Mouse (Mus musculus) midbrain, embryonic 16.5 days (tissue): Measurements from ENCODE around the gene Tmem47. TPM values are rescaled to one million over a fixed set of nuclear protein-coding genes. Genes with fewer than 3 reads are reported as not detected.

Experiments used
- ATAC-seq: fragments of 200-750 bp; cut with Nextera tagmentation; 2 replicates; pipeline ENCODE4 v1.8.0; 2017; ENCODE audit warnings: moderate TSS enrichment
- H3K27ac ChIP-seq: fragments of 300-500 bp; sonication (generic); 2 replicates; pipeline ENCODE4 v1.5.1; 2014; ENCODE audit warnings: mild to moderate bottlenecking, low read length, mixed read lengths
- H3K27me3 ChIP-seq: fragments of 300-500 bp; sonication (generic); 2 replicates; pipeline ENCODE4 v1.6.1; 2014; ENCODE audit warnings: low read depth, low read length, mixed read lengths; ENCODE audit not compliant: control insufficient read depth, insufficient read depth
- H3K36me3 ChIP-seq: fragments of 300-500 bp; sonication (generic); 2 replicates; pipeline ENCODE4 v1.6.1; 2014; ENCODE audit warnings: mild to moderate bottlenecking, low read length, moderate library complexity, mixed read lengths; ENCODE audit not compliant: control insufficient read depth, insufficient read depth
- H3K4me1 ChIP-seq: fragments of 300-500 bp; sonication (generic); 2 replicates; pipeline ENCODE4 v1.6.1; 2014; ENCODE audit warnings: mild to moderate bottlenecking, low read length, mixed read lengths; ENCODE audit not compliant: control insufficient read depth, insufficient read depth
- H3K4me2 ChIP-seq: fragments of 300-500 bp; sonication (generic); 2 replicates; pipeline ENCODE4 v1.6.1; 2014; ENCODE audit warnings: mild to moderate bottlenecking, low read length, mixed read lengths
- H3K4me3 ChIP-seq: fragments of 300-500 bp; sonication (generic); 2 replicates; pipeline ENCODE4 v1.5.1; 2014; ENCODE audit warnings: low read depth, mild to moderate bottlenecking, low read length, moderate library complexity, mixed read lengths
- H3K9ac ChIP-seq: fragments of 300-500 bp; sonication (generic); 2 replicates; pipeline ENCODE4 v1.6.1; 2014; ENCODE audit warnings: low read depth, low read length, mixed read lengths
- H3K9me3 ChIP-seq: fragments of 300-500 bp; sonication (generic); replicated peaks from 2 replicates; pipeline ENCODE4 v1.6.1; 2014; ENCODE audit warnings: mild to moderate bottlenecking, low read length, mixed read lengths; ENCODE audit not compliant: control insufficient read depth, poor library complexity, severe bottlenecking
- WGBS: fragments of 180-500 bp; shearing (Covaris S2); extraction: QIAGEN DNeasy Blood & Tissue Kit; methylation state at CpG from one replicate; pipeline ENCODE4 v1.1.7; 2014; 5-methylcytosine and 5-hydroxymethylcytosine counted together
- polyA plus RNA-seq: library from polyadenylated mRNA; unstranded; fragments of >200 nt; fragmentation: Nextera tagmentation; extraction: Ambion mirVana; gene quantifications from 2 replicates; pipeline ENCODE4 v1.2.1, GENCODE M21; 2015

Gene Tmem47
- 24.8 and 30.0 TPM in 2 replicates for polyA plus RNA-seq

DNA sequence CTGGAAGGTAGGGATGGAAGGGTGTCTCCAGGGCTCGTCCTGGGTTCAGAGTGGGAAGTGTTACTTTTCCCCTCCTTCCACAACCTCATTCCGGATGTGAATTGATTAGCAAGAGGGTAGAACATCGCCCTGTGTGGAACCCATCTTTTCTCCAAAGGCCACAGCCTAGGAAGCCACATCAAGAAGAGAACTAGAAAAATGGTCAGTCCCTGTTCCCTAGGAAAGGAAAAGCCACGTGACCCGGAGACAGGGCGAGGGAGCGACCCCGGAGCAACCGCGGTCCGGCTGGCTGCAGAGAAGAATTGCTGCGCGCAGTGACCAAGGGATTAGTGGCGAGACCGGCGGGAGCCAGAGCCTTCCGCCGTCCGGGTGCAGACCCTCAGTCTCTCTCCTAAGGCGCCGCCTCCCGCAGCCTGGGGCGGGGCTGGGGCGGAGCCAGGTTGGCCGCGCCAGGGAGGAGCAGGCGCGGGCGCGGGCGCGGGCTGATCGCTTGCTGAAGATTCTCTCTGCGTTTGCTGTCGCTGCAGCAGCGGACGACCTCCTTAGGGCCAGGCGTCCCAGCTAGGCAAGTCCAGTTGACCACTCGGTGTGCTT, at the start of gene Tmem47:
TSS of gene Tmem47 (plus strand) at position 489 of the 594 bp plus-strand sequence.
- peak; percentile 96 for ATAC-seq
- Histone ChIP-seq H3K4me2 (peak within 1 kb of the TSS; percentile 53), H3K27me3 (no peaks in the 10 kb centered on the region), H3K36me3 (no peaks in the 10 kb centered on the region), H3K9me3 (no peaks in the 10 kb centered on the region), H3K9ac (peak within 1 kb of the TSS; percentile 74), H3K27ac (peak within 1 kb of the TSS; percentile 83), H3K4me1 (no peaks in the 10 kb centered on the region), H3K4me3 (peak within 1 kb of the TSS; percentile 66)
- 7% methylated on average over 29 of the region's 39 CpGs for WGBS

GRCm38 (mm10) chrX:81070804-81071461, 435 bp downstream of the Tmem47 start:
- ATAC-seq = peak; percentile 78
- Histone ChIP-seq H3K9me3 (no peaks in the 10 kb centered on the region), H3K4me3 (peak overlapping the region; percentile 66), H3K36me3 (no peaks in the 10 kb centered on the region), H3K27me3 (no peaks in the 10 kb centered on the region), H3K27ac (peak overlapping the region; percentile 83), H3K4me1 (no peaks in the 10 kb centered on the region), H3K9ac (peak overlapping the region; percentile 74), H3K4me2 (peak overlapping the region; percentile 53)
- WGBS = 15% methylated on average over 42 of the region's 45 CpGs

GRCm38 (mm10) chrX:81071746-81072640, 1.5 kb downstream of the Tmem47 start:
- ATAC-seq = no peak
- 12% methylated on average over 10 of the region's 14 CpGs for WGBS

DNA sequence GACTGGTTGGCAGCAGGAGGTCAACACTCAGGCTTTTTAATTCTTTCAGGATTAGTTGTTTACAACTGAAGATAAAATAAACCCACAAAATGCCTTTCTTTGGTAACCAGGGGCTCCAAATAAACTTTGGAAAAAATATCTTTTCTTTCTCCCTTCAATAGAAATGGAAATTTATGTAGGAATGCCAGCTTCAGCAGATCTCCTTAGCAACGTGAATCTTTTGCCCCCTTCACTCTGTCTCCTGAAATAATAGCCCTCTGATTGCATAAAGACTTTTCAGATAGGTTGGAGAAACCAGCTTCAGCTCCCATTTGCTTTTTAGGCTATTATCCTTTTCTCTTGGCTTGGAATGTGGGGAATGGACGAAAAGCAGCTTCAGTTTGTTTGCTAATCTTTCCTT, 2.2 kb downstream of the Tmem47 start:
- H3K27me3 ChIP-seq = no peaks in the 10 kb centered on the region
- no peaks in the 10 kb centered on the region for H3K9me3 ChIP-seq
- WGBS = 5% methylated on average over 2 of the region's 2 CpGs
- H3K4me3 ChIP-seq = peak overlapping the region; percentile 66
- ATAC-seq = no peak
- H3K9ac ChIP-seq = 0 out of 2 replicates have a peak overlapping the region, but pooled peaks have one; percentile 34
- no peaks in the 10 kb centered on the region for H3K36me3 ChIP-seq
- H3K27ac ChIP-seq = no peak overlapping the region
- H3K4me1 ChIP-seq = no peaks in the 10 kb centered on the region
- peak overlapping the region; percentile 53 for H3K4me2 ChIP-seq

More at GRCm38 (mm10) chrX:81071746-81072640, 1.5 kb downstream of the Tmem47 start:
- Histone ChIP-seq H3K27ac (peak overlapping the region; percentile 83), H3K27me3 (no peaks in the 10 kb centered on the region), H3K4me1 (no peaks in the 10 kb centered on the region), H3K9me3 (no peaks in the 10 kb centered on the region), H3K9ac (peak overlapping the region; percentile 34; the same call in 1 of the 2 replicates), H3K4me3 (peak overlapping the region; percentile 66), H3K4me2 (peak overlapping the region; percentile 53), H3K36me3 (no peaks in the 10 kb centered on the region)

GRCm38 (mm10) chrX:81073834-81074233, 3.3 kb downstream of the Tmem47 start:
- peak overlapping the region; percentile 66 for H3K4me3 ChIP-seq
- H3K4me2 ChIP-seq = peak overlapping the region; percentile 53
- no peaks in the 10 kb centered on the region for H3K27me3 ChIP-seq
- H3K9ac ChIP-seq = no peak overlapping the region
- no peaks in the 10 kb centered on the region for H3K36me3 ChIP-seq
- no peaks in the 10 kb centered on the region for H3K9me3 ChIP-seq
- ATAC-seq = no peak
- H3K27ac ChIP-seq = no peak overlapping the region
- H3K4me1 ChIP-seq = no peaks in the 10 kb centered on the region
- WGBS = 36% methylated on average over 4 of the region's 4 CpGs

DNA sequence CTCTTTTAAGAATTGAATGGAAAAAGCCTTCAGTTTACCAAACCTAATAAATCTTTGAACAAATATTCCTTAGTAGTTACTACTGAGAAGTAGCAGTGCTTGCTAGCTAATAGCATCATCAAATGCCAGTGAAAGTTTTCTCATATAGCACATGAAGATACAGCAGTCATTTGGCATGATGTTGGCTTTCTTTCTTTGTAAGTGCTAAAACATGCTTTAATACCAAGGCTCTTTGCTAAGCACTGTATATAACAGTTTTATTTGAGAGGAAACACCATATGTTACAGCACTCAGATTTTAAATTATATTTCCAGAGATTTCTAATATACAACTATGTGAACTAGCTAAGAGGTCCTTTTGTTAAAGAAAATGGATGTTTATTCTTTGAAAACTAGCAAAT, 8.0 kb downstream of the Tmem47 start:
- H3K4me2 ChIP-seq = no peak overlapping the region
- no peaks in the 10 kb centered on the region for H3K9me3 ChIP-seq
- no peak overlapping the region for H3K4me3 ChIP-seq
- H3K36me3 ChIP-seq = no peaks in the 10 kb centered on the region
- no peak overlapping the region for H3K9ac ChIP-seq
- no peaks in the 10 kb centered on the region for H3K27me3 ChIP-seq
- H3K4me1 ChIP-seq = no peaks in the 10 kb centered on the region
- no peak overlapping the region for H3K27ac ChIP-seq
- no peak for ATAC-seq

GRCm38 (mm10) chrX:81080996-81081395, 10.5 kb downstream of the Tmem47 start:
- H3K4me2 ChIP-seq = no peak overlapping the region
- H3K4me3 ChIP-seq = no peak overlapping the region
- ATAC-seq = no peak
- no peak overlapping the region for H3K27ac ChIP-seq
- no peak overlapping the region for H3K9ac ChIP-seq
- no peaks in the 10 kb centered on the region for H3K9me3 ChIP-seq
- WGBS = 47% methylated on average over 2 of the region's 2 CpGs
- no peaks in the 10 kb centered on the region for H3K4me1 ChIP-seq
- H3K27me3 ChIP-seq = no peaks in the 10 kb centered on the region
- H3K36me3 ChIP-seq = no peaks in the 10 kb centered on the region

- no peak overlapping the region for H3K27ac ChIP-seq
- no peak overlapping the region for H3K9ac ChIP-seq
- no peak overlapping the region for H3K4me3 ChIP-seq
- H3K4me2 ChIP-seq = no peak overlapping the region
- H3K36me3 ChIP-seq = no peaks in the 10 kb centered on the region
- no peaks in the 10 kb centered on the region for H3K27me3 ChIP-seq
- peak; percentile 48; the same call in 1 of the 2 replicates for ATAC-seq
- 24% methylated on average over 2 of the region's 2 CpGs for WGBS
- H3K4me1 ChIP-seq = no peaks in the 10 kb centered on the region
- H3K9me3 ChIP-seq = no peaks in the 10 kb centered on the region
These were observed 14.7 kb downstream of the Tmem47 start for GRCm38 (mm10) chrX:81085025-81085752.
